Mouse (Mus musculus) brain, embryonic 14.5 days (tissue): ENCODE data around the gene Chpt1. TPM values are rescaled to one million over a fixed set of nuclear protein-coding genes. Genes with fewer than 3 reads are reported as not detected.

Source experiments
- DNase-seq: peaks from one replicate; pipeline ENCODE4 v3.0.0-alpha.2; 2011; ENCODE audit warnings: low read depth
- CTCF ChIP-seq: fragments of 200-500 bp; IDR thresholded peaks from 2 replicates; pipeline ENCODE4 v1.5.1; 2012; ENCODE audit warnings: inconsistent platforms, mild to moderate bottlenecking, moderate library complexity, borderline replicate concordance; ENCODE audit not compliant: insufficient read depth, insufficient read length; ENCODE audit errors: extremely low read depth
- POLR2A ChIP-seq: fragments of 200-500 bp; IDR thresholded peaks from 2 replicates; pipeline ENCODE4 v1.6.1; 2012; ENCODE audit warnings: mild to moderate bottlenecking, inconsistent platforms, borderline replicate concordance; ENCODE audit not compliant: poor library complexity, insufficient read depth, insufficient read length, severe bottlenecking; ENCODE audit errors: extremely low read depth
- polyA plus RNA-seq: library from polyadenylated mRNA; depleted of rRNA; stranded (reverse); fragments of >200 nt; gene quantifications from 2 replicates; pipeline ENCODE4 v1.2.3, GENCODE M21; 2012

Gene Chpt1
- polyA plus RNA-seq, 1 experiment = 6.0 TPM

DNA sequence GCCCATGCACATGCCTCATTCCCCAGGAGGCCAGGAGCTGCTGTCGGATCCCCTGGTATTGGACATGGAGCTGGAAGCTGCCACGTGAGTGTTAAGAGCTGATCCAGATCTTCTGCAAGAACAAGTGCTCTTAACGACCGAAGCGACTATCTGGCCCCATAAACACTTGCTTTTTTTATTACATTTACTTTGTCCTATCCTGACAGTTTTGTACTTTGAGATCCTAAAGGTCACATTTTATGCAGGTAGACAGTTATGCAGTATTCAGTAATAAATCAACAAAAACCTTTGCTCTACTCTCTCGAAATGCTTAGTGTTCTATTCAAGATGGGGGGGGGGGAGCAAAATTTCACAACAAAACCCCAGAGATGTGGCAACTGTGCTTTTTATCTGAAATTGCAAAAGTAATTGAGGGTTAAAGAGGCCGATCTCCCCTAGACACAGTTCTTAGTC lies 3.8 kb upstream of the Chpt1 start:
- TF ChIP-seq CTCF (no peak), POLR2A (no peak)
- DNase-seq = no peak

DNA sequence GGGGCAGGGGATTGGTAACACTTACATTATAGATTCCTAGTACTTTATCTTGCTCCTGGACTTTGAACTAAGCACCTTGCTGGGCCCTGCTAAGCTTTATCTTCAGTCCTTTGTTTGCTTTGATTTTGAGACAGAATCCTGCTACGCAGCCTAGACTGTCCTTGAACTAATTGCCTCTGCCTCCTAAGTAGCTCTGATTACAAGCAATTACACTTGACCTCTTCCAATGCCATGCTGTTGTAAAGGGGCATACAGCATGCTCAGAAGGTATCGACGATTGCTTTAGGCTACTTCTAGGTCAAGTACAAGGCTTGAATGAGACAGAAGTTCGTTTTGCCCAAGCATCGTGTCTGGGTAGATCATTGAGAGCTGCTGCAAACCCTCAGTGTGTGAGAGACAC lies 1.4 kb upstream of the Chpt1 start:
- peak; percentile 13 for DNase-seq
- TF ChIP-seq POLR2A = no peak
- TF ChIP-seq CTCF = no peak

DNA sequence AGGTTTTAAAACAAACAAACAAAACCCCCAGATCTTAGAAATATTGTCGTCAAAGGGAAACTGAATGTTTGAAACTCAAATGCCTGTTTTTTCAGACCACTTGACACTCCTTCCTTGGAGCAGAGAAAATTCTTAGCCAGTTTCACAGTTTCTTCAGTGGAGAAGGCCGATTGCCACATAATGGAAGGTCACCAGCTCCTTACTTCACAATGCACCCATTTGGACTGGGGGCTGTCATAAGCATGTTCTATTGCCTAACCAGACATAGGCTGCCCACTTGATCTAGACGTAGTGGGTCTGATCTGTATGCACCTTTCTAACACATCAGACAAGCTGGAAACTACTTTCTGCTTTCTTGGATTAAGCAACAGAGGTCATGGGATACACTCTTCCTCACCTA lies 608 bp upstream of the Chpt1 start:
- DNase-seq = peak; percentile 11
- TF ChIP-seq POLR2A = no peak
- no peak for TF ChIP-seq CTCF

DNA sequence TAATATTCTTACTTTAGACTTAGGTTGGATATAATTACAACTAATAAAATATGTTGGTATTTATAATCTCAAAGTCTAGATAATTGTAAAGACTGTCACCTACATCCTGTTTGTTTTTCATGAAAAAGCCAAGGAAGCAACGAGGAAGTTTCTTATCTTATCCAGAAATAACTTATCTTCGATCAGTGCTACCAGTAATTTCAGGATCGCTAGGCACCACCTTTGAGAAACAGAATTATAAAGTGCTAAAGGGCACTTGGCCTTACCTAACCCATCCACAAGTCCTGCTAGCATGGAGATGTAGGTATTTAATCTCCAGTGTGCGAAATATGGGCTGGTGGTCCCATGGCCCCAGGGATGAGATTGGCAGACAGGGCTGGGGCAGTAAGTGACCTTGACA lies 954 bp downstream of the Chpt1 start:
- TF ChIP-seq CTCF (no peak), POLR2A (no peak)
- no peak for DNase-seq

DNA sequence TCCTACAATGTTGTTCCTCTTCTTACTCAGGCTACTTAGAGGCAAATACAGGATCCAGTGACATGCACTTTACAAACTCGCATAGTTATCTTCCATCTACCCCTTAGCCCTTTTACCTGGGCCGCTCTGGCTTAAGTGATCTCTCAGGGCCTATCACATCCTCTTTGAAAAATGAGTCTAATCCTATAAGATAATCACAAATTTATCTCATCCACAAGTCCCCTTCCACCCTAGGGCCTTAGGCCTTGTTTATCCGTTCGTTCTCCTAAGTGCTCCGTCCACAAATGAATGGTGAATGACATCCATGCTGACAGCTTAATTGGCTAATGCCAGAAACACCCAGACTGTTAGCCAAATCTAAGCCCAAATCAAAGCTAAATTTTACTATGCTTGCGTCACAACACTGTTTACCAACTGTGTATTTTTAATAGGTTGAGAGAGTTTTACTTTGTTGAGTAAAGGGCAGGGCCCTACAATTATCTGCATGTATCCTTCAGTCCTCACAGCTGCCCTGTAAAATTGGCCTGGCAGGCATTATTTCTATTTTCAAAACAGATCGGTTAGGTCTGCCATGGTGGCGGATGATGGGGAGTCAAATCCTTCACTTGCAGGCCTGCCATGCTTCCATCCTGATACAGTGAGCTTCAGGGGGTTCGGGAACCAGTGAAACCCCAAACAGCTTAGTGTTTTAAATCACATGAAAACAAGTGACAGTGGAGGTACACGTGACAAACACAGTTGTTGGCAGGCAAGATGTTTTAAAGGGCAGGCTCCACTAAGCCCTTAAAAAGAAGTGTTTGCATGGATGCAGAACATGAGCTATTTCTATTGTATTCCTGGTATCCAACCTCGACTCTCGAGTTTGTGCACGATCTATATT lies 1.7 kb downstream of the Chpt1 start:
- no peak for TF ChIP-seq CTCF
- TF ChIP-seq POLR2A = no peak
- peak; percentile 33 for DNase-seq

DNA sequence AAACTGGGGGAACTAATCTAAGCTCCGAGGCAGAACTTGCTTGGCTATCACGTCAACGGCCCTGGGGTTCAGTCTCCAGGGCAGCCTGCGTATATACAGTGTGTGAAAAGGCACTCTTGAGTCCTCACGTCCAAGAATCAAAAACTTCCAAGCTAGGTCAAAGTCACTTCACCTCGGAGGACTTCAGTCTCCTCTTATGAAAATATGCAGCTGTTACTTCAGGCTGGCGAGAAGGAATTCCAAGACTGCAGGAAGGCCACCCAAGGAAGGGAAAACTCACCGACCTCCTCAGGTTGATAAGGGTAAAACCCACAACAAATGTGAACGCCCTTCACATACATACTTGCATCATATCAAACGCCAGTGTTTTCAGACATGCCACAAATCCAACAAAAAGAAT lies 2.5 kb downstream of the Chpt1 start:
- TF ChIP-seq CTCF (no peak), POLR2A (no peak)
- DNase-seq = no peak

DNA sequence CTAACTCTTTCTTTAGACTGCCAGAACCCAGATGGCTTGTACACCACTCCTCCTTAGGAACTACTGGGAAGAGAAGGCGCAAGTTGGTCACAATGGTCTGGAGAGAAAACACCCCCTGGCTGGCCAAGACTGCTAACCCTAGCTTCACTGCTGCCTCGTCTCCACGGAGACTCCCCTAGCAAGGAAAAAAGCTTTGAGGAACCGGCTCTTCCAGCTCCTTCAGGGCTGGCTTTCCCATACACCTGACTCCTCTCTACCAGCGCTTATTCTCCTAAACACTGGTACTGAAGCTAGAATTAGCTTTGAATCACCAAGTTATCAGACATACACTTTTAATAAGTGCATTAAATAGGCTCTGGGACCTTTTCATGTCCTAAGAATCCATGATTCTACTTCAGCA lies 3.9 kb downstream of the Chpt1 start:
- DNase-seq = no peak
- no peak for TF ChIP-seq CTCF
- no peak for TF ChIP-seq POLR2A

DNA sequence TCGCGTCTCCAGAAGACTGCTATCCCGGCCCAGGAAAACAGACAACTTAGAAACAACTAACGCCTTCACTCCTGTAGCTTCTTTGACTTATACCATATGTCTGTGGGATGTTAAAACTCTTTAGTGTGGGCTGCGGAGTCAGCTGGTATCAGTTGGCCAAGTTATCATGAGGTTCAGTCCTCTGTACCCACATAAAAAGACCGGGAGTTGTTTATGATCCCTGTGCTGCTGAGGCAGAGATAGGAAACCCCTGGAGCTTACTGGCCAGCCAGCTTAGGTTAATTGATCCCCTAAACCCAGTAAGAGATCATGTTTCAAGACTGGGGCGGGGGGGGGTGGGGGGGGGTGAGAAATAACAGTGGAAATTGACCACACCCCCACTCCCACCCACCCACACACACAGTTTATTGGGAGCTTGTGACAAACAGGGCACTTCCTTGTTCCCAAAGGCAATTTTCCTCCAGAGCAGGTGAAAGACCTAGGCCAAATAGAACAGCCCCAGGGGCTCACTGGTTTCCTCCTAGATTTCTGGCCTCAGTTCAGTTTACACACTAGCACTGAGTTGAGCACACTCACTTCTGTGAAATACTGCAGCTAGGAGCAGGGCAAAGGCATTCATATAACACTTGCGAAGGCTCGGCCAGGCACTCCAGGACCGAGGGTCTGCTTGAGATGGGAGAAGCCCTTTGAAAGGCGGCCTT lies 6.9 kb downstream of the Chpt1 start:
- DNase-seq = no peak
- TF ChIP-seq CTCF = no peak
- no peak for TF ChIP-seq POLR2A

DNA sequence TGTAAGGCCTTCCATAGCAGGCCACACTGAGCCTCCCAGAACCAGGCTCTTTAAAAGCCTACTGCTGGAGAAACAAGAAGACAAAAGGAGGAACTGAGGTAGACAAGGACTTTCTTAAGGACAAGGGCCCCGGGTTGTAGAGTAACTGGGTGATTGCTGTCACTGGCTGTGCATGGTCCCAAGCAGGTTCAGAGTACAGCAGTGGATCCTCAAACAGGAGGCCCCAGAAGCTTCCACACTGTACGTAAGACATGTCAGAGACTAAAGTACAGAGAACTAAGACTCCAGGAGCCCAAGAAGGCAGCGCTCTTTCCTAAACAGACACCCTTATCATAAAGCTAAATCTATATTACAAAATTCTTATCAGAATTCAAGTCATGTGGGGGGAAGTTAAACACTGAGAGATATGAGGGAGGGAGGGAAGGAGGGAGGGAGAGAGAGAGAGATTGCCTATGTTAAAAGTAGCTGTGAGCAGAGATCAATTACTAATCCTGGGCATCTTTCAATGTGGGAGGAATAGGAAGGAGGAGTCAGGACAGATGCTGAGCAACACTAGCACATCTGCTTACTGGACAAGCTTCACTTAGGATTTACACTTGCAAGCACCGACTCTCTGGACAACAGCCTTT lies 8.8 kb downstream of the Chpt1 start:
- no peak for DNase-seq
- no peak for TF ChIP-seq CTCF

DNA sequence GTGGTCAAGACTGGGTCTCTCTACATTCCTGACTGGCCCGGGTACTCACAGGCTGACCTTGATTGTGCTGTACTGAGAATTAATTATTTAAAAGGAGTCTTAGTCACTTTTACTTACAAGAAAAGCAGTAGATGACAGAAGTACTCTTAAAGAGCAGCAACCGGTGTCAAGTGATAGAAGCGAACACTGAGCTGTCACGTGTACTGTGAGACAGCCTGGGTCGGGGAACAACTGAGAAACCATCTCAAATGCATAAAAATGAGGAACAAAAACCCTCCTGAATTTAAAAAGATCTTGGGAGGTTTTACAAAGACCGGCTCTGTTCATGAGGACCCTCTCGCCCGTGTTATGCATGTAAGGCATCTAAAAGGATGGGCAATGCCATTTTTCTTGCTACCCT lies 11.2 kb downstream of the Chpt1 start:
- TF ChIP-seq POLR2A (no peak), CTCF (no peak)
- DNase-seq = peak; percentile 9

DNA sequence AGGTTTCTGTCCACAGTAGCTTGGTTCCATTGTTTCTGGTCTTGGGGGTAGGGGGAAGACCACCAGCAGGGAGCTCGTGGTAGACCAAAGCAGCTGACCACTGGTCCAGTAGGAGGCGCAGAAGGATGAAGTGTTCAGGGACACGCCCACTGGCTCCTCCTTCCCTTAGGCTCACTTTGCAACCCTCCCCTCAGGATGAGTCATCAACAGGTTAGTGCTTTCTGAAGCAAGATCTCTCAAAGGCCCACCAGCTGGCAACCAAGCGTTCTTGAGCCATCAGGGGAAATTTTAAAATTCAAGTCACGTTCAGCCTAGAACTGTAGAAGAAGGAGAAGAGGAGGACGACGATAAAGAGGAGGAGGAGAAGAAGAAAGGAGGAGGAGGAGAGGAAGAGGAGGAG lies 12.2 kb downstream of the Chpt1 start:
- TF ChIP-seq POLR2A (no peak), CTCF (no peak)

More for the DNA sequence above, 12.2 kb downstream of the Chpt1 start:
- no peak for DNase-seq
